Mouse (Mus musculus): ENCODE measurements around the gene Per3.

- TF ChIP-seq CTCF (IDR thresholded peaks at IDR 0.05; ENCODE audit: low read depth, low read length) (no peak), POLR2A (IDR thresholded peaks at IDR 0.05; ENCODE audit: borderline replicate concordance, low read depth, low read length) (no peak)
Measured at GRCm38 (mm10) chr4:151041506-151041905, 3.0 kb downstream of the Per3 start.

Data from bone marrow macrophage, adult 2 months (primary cell).